Mouse (Mus musculus) urinary bladder, adult 2 months (tissue): ENCODE results near the gene Trim37. TPM values are rescaled to one million over a fixed set of nuclear protein-coding genes. Genes with fewer than 3 reads are reported as not detected.
"Not testable (repeated sequence)": the region's sequence is repeated elsewhere in the genome, so short reads cannot be mapped to it uniquely, and the experiment has no call there.

Source experiments
- DNase-seq: peaks from one replicate; pipeline ENCODE4 v3.0.0; 2022; ENCODE audit warnings: low spot score
- polyA plus RNA-seq: library from polyadenylated mRNA; depleted of rRNA; stranded (reverse); fragments of >200 nt; gene quantifications from 2 replicates; pipeline ENCODE4 v1.2.3, GENCODE M21; 2012

The Trim37 gene
- polyA plus RNA-seq, 1 experiment: 7.1 TPM

DNA sequence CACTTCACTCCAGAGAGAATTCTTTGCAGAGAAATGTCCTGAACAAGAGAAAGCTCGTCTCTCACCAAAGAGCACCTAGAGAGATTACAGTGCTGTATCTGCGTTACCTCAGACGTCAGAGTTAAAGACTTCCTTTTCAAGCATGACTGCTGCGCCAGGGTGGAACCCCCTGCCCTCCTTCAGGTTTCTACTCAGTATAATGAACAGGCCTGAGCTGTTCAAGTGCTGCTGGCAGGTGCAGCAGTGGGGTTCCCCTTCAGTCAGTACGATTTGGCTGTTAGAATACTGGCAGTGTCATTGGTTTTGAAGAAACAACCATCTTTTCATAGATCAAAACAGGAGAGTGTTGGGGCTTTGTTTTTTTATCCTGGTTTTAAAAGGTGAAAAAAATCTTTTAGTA is 100.2 kb downstream of the Trim37 start:
- DNase-seq: no peak

DNA sequence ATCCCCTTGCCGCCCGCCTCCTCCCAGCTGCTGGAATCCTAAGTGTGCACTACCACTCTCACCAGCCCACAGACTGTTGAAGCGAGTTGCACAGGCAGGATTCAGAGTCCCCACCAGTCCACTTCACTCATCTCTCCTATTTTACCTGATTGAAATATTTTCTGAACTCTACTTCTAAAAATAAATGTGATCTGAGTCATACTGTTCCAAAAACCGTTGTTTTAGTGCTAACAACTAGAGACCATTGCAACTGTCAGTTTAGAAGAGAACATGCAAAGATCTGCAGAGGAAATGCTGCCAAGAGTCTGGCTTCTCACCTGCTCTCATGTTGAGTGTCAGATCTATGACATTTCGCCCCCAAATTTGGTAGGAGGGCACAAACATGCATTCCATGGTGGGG is 106.5 kb downstream of the Trim37 start:
- DNase-seq: no peak

DNA sequence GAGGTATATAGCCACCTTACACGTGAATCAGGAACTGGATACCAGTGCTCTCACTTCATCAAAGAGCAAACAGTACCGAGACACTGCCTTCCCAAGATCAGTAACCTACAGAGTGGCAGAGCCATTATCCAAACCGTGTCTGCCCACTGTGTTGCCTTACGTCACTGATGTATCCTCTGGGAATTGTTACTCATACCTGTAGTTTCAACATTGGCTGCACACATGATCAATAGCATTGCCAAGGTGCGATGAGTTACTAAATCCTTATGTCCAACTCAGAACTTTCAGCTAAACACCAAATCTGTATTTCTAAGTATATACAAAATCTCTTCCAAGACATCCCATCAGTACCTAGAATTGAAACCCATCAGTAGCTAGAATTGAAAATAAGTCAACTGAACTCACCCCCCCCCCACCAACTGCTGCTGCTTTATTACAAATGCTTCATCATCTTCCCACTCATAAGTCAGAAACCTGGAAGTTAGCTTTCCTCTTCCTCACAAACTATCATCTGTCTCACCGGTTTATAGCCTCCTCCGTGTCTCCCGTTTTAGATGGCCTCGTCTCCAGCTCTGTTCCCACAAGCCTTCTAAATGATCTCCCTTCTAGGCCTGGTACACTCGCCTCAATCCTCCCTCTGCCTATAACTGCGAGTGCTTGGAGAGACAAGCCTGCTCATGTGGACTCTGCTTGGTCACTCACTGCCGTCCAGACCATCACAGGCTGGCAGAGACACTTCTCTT is 108.0 kb downstream of the Trim37 start:
- DNase-seq: no peak

DNA sequence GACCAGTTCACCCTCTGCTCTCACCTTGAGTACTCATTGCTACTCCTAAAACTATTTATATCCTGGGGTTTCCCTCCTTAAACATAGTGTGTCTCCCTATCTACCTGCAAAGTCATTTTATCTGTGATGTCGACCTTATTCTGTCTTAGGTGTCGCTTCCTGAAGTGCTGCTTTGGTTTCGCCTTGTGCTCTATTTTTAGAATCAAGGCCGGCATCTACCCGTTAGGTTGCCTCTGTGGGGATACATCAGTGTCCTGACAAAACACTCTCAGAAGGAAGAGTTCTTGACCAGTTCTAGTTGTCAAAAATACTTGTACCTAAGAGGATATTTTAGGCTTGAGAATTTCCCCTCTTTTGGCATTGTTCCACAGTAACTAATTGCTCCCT is 108.6 kb downstream of the Trim37 start:
- DNase-seq: no peak

DNA sequence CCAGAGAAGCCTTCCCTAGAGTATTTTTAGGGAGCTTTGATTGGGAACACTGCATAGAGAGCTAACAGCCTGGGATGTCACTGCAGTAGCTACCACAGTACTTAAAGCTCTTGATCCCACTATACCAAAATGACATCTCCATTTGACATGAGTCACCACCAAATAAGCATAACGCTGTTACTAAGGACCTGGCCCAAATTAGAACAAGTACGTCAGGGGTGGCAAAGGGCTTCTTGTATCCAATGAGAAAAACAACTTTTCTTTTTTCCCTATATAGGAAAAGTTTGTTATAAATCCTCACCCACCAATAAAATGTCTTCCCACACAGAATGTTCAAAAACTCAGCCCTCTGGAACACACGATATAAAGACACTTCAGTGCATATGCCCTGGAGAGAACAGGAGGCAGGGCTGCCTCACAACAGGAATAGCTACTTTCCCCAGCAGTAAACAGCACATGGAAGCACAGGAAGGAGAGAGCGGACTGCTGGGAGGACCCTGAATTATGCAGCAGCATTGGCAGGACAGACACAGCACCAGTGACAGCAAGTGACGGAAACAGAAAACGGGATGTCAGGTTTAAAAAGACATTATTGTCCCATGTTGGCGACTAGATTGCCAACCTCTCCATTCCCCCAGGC is 112.1 kb downstream of the Trim37 start:
- DNase-seq: no peak

DNA sequence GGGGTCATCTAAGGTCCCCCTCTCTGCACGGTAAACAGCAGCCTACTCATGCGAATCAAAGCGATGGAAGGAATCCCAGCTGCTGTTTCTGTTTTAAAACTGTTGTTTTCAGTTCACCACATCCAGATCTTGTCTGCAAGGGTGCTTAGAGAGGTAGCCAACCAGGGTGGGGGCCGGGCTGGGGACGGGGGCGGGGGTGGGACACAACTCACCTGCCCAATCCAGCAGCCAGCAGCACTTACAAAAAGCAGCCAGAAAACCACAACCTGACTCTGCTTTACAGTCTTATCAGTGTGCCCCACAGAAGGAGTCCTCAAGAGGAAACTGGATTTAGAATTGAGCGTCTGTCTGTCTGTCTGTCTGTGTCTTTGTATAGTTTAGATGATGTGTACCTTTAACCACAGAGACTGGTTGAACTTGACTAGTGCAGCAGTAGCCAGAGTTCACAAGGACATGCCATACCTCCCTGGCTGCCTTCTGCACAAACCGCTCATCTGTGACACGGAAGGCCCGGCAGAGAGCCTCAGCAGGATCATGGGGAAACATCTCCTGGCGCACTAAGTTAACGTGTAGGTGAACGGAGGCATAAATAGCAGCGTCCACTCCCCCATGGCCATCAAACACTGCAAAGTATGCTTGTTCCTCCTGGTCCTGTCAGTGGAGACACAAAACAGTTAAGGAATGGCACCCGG is 113.4 kb downstream of the Trim37 start:
- DNase-seq: no peak

DNA sequence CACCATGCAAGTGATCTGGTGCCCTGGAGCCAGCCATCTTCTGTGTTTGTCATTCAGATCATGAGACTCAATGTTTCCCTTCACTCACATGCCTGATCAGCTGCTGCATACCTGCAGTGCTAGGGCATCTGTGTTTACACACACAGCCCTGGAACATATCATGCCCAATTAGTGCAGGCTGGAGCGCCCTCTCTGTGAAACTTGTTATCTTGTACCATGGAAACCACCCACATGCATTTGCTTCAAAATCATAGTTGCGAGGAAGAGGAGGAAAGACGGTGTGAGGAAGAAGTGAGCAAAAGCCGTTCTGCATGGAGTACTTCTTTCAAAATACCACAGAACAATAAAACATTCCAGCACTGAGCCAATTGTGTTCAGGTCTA is 113.9 kb downstream of the Trim37 start:
- DNase-seq: no peak

DNA sequence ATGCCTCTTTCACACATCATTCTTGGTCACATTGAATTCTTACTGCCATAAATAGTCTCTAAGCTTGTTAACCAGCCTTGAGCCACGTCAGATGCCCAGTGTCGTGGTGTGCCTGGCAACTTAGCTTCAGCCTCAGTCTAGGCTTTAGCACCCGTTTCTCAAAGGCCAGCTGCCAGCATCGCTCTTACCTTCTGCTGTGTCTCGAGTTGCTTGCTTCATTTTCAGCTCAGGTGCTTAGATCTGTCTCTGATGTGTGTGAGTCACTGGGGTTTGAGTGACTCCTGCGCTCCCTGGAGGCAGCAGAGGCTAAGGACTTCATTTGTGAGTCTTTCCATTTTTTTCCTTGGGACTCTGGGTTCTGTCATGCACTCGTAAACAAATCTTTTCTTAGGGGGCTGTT is 114.4 kb downstream of the Trim37 start:
- no peak for DNase-seq

DNA sequence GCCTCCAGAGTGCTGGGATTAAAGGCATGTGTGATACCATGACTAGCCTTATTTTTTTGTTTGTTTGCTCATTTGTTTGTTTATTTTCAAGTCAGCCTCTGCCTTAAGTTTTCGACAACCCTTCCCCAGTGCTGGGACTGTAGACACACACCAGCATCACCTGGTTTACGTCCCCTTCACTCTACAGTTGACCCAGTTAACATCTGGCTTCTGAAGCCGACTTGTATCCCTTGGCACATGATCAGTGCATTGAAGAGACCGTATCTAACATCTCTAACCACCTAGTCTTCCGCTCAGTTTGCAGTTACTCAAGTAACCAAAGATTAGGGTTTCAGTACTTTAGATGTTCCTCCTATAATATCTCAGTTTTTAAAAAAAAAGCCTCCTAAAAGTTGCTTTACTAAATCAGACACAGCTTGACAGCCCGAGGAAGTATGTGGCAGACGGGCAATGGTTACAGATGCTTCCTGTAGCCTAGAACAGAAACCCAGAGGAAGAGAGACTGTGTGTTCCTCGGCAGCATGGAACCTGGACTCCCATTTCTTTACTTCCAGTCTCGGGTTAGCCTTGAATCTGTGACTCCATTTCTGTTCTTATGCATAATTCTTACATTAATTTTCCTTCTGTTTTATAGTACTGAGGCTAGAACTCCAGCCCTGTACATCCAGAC is 118.4 kb downstream of the Trim37 start:
- no peak for DNase-seq

DNA sequence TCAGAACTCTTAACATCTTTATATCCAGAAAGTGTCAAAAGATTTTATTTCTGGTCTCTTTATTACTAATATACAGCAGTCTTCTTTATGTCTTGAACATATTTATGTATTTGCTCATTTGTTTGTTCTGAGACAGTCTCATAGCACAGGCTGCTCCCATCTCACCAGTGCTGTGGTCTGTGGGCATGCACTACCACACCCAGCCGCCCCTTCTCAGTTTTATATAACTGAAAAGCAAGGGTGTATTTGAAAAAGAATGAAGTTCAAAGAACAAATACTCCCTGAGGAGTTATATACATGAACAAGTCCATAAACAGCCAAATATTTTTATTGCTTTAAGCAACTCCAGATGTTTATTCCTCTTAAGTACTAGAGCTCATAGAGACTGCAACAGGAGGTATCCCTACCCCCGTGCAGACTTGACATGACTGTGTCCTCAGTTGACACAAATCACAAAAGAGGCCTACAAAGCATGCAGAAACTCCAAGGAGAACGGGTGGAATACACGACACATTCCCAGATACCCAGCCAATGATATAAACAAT is 119.3 kb downstream of the Trim37 start:
- no peak for DNase-seq

DNA sequence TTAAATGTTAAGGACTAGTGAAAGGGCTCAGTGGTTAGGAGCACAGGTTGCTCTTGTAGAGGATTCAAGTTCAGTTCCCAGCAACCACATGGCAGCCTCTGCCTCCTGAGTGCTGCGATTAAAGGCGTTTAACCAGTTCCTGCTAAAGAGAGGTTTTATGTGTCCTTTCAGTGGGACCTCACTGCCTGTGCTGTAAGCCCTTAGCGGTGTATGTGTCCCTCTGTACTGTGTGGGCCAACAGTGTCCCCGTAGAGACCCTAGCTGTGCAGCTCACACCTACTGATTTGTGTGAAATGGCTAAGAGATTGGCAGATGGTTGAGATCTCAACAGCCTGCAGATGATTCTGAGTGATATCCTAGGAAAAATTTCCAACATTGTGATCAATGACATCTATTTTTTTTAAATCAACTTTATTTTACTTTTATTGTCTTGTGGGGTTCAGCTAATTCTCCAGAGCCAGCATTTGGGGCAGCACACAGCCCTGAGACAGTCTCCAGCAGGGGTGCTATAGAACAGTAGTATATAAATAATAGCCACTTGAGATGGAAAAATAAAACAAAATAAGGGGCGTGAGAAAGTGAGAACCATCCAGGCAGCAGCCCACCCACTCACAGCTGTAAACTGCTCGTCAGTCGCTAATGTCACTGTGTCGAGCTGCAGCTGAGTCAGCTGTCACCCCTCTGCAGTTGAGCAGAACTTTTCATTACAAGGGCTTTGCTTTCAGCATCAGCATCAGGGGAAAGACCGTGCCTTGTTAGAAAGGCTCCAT is 120.0 kb downstream of the Trim37 start:
- no peak for DNase-seq

DNA sequence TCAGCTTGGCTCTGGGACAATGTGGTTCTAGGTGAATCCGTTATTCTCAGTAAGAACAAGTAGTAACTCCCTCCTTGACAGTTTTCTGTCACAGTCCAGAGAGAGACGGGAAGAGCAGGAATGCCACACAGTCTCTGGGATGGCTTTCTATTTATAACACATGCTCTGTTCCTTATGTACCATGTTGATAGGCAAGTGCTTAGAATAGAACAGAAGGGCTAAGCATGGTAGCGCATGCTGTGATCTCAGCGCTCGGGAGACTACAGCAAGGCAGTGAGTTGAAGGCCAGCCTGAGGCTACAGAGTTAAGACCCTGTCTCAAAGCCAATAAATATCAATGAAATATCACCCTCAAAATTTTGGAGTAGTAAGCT is 120.6 kb downstream of the Trim37 start:
- DNase-seq: no peak

DNA sequence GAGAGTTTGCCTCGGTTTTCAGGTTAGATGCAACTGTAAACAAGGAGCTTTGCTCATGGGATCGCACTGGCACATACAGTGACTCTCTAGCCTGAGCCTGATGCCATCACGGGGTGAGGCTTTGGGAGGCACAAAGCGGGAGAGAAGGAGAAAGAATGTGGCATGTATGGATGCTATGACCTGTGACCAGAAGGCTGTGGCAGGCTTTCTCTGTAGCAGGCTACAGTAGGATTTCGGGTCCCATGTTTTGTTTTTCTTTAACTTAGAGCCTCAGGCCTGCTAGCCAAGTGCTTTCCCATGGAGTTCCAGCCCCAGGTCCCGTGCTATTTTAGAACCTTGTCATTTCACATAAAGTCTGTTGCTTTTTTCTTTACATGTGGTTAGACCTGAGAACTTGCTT is 123.3 kb downstream of the Trim37 start:
- DNase-seq: no peak

DNA sequence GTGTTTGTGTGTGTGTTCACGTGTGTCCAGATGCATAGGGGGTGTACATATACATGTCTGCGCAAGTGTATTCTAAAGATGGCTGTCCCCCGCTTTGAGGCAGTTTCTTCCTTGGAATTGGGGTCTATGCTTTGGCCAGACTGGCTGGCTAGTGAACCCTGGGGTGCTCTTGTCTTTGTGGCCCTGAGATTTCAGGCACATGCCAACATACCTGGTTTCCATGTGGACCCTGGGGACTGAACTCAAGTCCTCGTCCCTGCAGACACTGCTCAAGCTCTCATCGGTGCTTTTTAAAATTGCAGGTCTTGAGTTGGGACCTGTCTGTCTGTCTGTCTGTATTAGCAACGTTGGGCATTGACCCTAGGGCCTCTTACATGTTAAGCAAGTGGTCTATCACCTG is 126.4 kb downstream of the Trim37 start:
- DNase-seq: no peak

DNA sequence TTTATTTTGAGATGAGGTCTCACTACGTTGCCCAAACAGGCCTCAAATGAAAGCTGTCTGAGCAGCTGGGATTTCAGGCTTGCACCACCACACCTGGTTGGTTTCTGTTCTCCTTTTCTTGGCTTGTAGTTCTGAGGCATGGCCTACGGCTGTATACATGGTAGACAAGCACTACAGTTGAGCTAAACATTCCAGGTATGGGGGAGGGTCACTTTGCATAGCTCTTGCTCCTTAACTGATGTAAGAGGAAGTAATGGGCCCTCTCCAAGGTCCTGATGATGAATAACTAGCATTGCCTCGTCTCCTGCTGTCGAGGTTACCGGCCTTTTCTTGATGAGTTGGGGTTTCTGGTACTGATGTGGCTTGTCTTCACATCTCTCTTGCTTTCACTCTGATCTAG is 127.3 kb downstream of the Trim37 start:
- DNase-seq: no peak

DNA sequence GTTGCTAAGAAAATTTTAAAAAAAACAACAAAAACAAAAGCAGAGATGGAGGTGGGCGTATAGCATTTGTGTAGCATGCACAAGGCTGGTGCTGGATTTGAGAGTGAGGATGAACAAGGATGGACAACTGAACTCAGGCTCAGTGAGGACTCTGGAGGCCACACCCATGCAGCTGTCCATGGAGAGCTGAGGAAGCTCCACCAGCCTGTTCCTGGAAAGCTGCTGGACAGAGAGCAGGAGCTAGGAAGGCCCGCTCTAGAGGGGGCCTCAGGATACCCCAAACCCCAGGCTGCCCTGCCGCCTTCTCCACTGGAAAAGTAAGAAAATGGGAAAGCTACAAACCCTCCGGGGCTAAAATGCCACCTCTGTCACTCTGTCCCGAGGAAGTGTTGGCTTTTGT is 130.4 kb downstream of the Trim37 start:
- no peak for DNase-seq

DNA sequence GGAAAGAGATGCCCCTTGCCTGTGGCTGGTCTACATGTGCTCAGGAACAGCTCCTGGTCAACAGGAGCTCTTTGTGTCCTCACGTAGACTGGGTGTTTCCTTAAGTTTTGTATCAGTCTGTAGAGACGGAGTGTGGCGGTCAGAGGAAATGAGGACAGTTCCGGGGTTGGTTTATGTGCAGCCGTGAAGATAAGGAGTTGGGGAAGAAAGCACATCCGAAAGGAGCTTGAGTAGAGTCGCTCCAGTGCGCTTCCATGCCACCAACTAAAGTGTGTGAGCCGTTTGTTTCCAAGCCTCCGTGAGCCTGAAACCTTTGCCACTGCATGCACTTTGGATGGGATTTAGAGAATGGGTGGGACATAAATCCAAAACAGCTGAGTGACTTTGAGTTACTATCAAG is 132.9 kb downstream of the Trim37 start:
- no peak for DNase-seq

DNA sequence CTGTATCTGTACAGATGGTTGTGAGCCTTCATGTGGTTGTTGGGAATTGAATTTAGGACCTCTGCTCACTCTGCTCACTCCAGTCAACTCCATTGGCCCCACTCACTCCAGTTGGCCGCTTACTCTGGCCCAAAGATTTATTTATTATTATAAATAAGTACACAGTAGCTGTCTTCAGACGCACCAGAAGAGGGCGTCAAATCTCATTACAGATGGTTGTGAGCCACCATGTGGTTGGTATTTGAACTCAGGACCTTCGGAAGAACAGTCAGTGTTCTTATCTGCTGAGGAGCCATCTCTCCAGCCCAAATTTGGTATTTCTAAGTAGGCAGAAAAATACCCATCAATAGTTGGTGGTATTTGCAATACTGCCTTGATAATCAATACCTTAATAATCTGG is 134.8 kb downstream of the Trim37 start:
- not testable (repeated sequence) for DNase-seq

DNA sequence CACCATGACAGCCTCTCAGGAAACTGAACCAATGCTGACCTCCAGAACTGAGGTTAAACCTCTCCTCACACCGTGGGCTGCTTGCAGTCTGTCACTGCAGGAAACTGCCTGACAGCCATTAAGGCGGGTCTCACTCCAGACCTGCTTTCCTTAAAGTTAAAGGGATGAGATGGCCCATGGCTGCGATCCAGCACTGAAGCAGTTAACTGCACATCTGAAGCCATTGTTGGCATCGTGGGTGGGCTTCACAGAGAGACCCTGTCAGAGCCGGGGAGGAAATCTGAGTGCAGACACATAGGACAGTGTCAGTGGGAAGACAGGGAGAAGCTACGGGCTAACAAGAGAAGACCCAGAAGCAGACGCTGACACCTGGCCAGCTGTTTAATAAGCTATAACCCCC is 137.1 kb downstream of the Trim37 start:
- no peak for DNase-seq

DNA sequence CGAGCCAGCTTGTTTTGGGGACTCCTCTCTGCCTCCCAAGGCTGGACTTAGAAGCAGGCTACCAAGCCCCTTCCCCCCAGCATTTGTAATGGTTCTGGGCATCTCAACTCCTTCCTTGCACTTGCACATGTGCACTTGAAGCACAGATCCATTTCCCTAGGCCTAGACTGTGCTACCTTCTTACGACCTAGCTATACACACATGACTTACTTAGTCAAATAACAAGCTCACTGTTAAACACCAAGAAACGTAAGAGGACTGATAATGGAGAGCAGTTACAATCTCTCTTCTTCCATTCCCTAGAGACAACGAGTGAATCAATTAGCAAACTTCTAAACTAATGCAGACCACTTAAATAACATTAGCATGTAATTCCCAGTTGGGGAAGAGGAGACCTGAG is 139.4 kb downstream of the Trim37 start:
- DNase-seq: no peak

DNA sequence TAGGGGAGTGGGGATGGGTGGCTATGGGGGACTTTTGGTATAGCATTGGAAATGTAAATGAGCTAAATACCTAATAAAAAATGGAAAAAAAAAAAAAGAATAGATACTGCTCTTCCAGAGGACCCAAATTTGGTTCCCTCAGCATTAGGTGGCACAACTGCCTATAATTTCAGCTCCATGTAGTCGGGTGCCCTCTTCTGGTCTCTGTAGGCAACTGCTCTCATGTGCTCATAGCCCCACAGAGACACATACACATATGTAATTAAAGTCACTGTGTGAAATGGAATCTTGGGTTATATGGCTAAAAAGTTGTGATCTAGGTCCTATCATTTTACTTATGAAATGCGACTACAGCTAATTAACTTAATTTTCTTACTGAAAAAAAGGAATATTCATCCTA is 141.9 kb downstream of the Trim37 start:
- no peak for DNase-seq
